Mouse (Mus musculus): ENCODE measurements around the gene Mien1. TPM values are rescaled to one million over a fixed set of nuclear protein-coding genes. Genes with fewer than 3 reads are reported as not detected.

Gene Mien1
- total and polyA plus RNA-seq, 3 experiments: 71.6 to 93.2 TPM; not detected in 1

DNA sequence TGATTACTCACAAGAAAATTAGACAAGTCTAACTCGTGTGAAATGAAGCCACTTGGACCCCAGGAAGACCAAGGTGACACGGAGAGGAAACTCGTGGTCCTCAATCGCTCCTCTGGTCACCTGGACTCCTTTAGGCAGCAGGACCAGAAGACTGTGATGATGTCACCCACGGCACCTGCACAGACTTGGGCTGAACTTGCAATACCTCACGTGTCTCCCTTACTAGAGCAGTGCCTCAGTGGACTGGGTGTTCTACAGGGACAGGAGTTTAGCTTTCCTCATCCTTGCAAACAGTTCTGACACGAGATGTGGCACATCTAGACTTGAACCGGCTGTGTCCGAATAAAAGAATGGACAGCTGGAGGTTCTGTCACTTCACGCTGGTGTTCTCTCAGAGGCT is 43.3 kb upstream of the Mien1 start:
- no peaks in the 10 kb centered on the region for H3K4me1 ChIP-seq (ENCODE audit: control insufficient read depth in 1 of 2, insufficient read depth in 2 of 2, low read length in 2 of 2)
- H3K9me3 ChIP-seq (replicated peaks; ENCODE audit: insufficient read depth, low read length): no peaks in the 10 kb centered on the region
- TF ChIP-seq POLR2A (IDR thresholded peaks at IDR 0.05; ENCODE audit: control insufficient read depth in 1 of 2, insufficient read depth in 1 of 2, low read depth in 1 of 2, low read length in 2 of 2, poor library complexity in 1 of 2): no peak
- TF ChIP-seq E2F4 (IDR thresholded peaks at IDR 0.05; ENCODE audit: borderline replicate concordance, low read depth, low read length): no peak
- no peak for TF ChIP-seq GATA1 (IDR thresholded peaks at IDR 0.05; ENCODE audit: low read depth, low read length)
- no peak for TF ChIP-seq UBTF (IDR thresholded peaks at IDR 0.05; ENCODE audit: borderline replicate concordance, insufficient read depth, low read depth, low read length)
- no peak for TF ChIP-seq USF2 (IDR thresholded peaks at IDR 0.05; ENCODE audit: borderline replicate concordance in 1 of 2, insufficient read depth in 1 of 2, low read depth in 1 of 2, low read length in 2 of 2)
- TF ChIP-seq EP300 (IDR thresholded peaks at IDR 0.05; ENCODE audit: low read depth in 1 of 2, low read length in 2 of 2): no peak
- no peak for TF ChIP-seq MAZ (IDR thresholded peaks at IDR 0.05; ENCODE audit: low read depth, low read length)
- no peak for TF ChIP-seq MAFK (IDR thresholded peaks at IDR 0.05; ENCODE audit: borderline replicate concordance, low read depth, low read length)
- TF ChIP-seq ZC3H11A (IDR thresholded peaks at IDR 0.05; ENCODE audit: low read depth, low read length): no peak
- no peak for TF ChIP-seq MAX (IDR thresholded peaks at IDR 0.05; ENCODE audit: low read length)
- TF ChIP-seq HCFC1 (IDR thresholded peaks at IDR 0.05; ENCODE audit: low read depth, low read length): no peak
- TF ChIP-seq TCF12 (IDR thresholded peaks at IDR 0.05; ENCODE audit: low read depth, low read length): no peak
- no peak for TF ChIP-seq TAL1 (IDR thresholded peaks at IDR 0.05; ENCODE audit: low read length)
- no peak for TF ChIP-seq CHD2 (IDR thresholded peaks at IDR 0.05; ENCODE audit: low read length)
- TF ChIP-seq RAD21 (IDR thresholded peaks at IDR 0.05; ENCODE audit: low read depth, low read length): no peak
- no peak for TF ChIP-seq BHLHE40 (IDR thresholded peaks at IDR 0.05; ENCODE audit: borderline replicate concordance, low read depth, low read length)
- TF ChIP-seq USF1 (IDR thresholded peaks at IDR 0.05; ENCODE audit: low read depth, low read length): no peak
- no peak for TF ChIP-seq NRF1 (IDR thresholded peaks at IDR 0.05; ENCODE audit: insufficient read depth, low read depth, low read length, poor library complexity, severe bottlenecking)
- TF ChIP-seq JUND (IDR thresholded peaks at IDR 0.05; ENCODE audit: low read depth, low read length): no peak
- TF ChIP-seq ETS1 (IDR thresholded peaks at IDR 0.05; ENCODE audit: low read depth, low read length): no peak
- no peaks in the 10 kb centered on the region for H3K79me2 ChIP-seq (ENCODE audit: control insufficient read depth, insufficient read depth, low read length, poor library complexity)
- no peak for DNase-seq (ENCODE audit: low read depth, low spot score)
- no peaks in the 10 kb centered on the region for H3K36me3 ChIP-seq (ENCODE audit: control insufficient read depth in 1 of 2, insufficient read depth in 2 of 2, low read length in 2 of 2)
- H3K27ac ChIP-seq (ENCODE audit: control insufficient read depth, low read depth, low read length): no peak overlapping the region
- no peak overlapping the region for H3K9ac ChIP-seq (ENCODE audit: control insufficient read depth, low read depth, low read length, poor library complexity, severe bottlenecking)
- peaks cover 5 to 14% of the 10 kb centered on the region in 2 experiments for H3K27me3 ChIP-seq (ENCODE audit: control insufficient read depth in 1 of 2, insufficient read depth in 2 of 2, low read length in 2 of 2)
- H3K4me3 ChIP-seq (ENCODE audit: control insufficient read depth in 1 of 2, insufficient read depth in 1 of 2, low read depth in 2 of 2, low read length in 2 of 2): no peak overlapping the region

DNA sequence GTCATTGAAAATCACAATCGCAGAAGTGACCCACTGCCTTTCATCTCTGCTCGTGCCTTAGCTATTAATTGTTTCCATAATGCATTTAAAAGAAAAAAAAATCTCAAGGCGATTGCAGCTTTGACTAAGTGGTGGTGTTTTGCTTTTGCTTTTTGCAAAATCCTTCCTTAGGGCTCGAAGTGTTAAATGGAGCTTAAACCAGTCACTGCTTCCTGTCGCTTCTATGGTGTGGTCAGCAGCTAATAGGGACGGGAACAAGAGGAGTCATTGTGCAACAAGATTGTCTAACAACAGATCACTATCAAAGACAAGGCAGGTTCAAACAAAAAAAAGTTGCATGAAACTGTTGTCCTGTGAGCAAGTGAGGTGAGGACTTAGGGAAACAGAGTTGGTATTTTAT is 42.4 kb upstream of the Mien1 start:
- Histone ChIP-seq H3K79me2 (ENCODE audit: control insufficient read depth, insufficient read depth, low read length, poor library complexity) (no peaks in the 10 kb centered on the region), H3K27ac (ENCODE audit: control insufficient read depth, low read depth, low read length) (no peak overlapping the region), H3K4me3 (ENCODE audit: control insufficient read depth in 1 of 2, insufficient read depth in 1 of 2, low read depth in 2 of 2, low read length in 2 of 2) (no peak overlapping the region), H3K36me3 (ENCODE audit: control insufficient read depth in 1 of 2, insufficient read depth in 2 of 2, low read length in 2 of 2) (no peaks in the 10 kb centered on the region), H3K27me3 (ENCODE audit: control insufficient read depth in 1 of 2, insufficient read depth in 2 of 2, low read length in 2 of 2) (peaks cover 5 to 17% of the 10 kb centered on the region in 2 experiments), H3K9me3 (replicated peaks; ENCODE audit: insufficient read depth, low read length) (no peaks in the 10 kb centered on the region), H3K9ac (ENCODE audit: control insufficient read depth, low read depth, low read length, poor library complexity, severe bottlenecking) (no peak overlapping the region), H3K4me1 (ENCODE audit: control insufficient read depth in 1 of 2, insufficient read depth in 2 of 2, low read length in 2 of 2) (no peaks in the 10 kb centered on the region)
- no peak for TF ChIP-seq JUND (IDR thresholded peaks at IDR 0.05; ENCODE audit: low read depth, low read length)
- no peak for DNase-seq (ENCODE audit: low read depth, low spot score)
